Mouse (Mus musculus): ENCODE results near the gene Snrpf. TPM values are rescaled to one million over a fixed set of nuclear protein-coding genes. Genes with fewer than 3 reads are reported as not detected.
A peak's percentile ranks its signal among the peaks of the same experiment; 100 is the strongest.

Gene Snrpf
- polyA plus RNA-seq (2012; rRNA removed) = 54.3 and 64.8 TPM in 2 replicates

DNA sequence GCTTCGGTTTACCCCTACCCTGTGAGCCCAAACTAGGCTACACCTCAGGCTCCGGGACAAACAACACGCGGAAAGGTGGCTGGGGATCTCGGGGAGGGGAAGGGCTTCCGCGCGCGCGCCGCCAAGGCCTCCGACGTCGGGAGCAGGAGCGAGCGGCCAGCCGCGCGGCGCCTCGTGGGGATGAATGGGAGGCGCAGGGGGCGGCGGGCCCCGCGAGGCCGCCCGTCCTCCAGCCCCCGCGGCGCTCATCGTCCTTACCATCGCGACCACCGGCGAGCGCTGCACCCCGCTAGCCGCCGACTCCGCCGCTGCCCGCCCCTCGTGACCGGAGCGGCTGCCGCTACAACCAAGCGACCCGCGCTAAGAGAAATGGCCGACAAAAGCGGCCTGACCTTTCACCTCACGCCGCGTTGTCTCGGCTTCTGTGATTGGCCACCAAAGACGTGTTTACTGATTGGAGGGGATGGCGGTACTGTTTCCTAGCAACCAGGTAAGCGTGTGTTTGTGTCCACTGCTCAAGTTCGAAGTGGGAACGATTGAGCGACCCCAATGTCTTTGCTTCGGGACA lies at the start of gene Snrpf:
Gene Snrpf (minus strand): TSS at position 426 of the 568 bp plus-strand sequence.
- peak; percentile 83 for DNase-seq (ENCODE audit: low spot score)

DNA sequence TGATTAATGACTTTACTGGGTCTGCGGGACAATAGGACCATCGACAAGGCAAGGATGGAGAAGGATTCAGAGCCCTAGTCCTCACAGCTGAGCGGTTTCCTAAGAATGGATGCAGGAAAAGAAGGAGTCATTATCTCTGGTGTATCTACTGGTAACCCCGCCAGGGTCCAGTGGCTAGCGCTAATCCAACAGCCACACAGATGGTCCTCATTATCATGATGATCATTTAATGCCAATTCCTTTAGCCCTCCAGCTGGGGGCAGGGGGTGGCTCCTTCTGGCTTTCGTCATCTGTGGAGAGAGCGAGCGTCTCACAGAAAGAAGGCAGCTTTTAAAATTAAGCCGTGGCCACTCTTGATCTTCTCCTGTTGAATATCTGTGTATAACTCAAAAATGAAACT lies 46.4 kb upstream of the Snrpf start:
- DNase-seq (ENCODE audit: low spot score) = no peak

DNA sequence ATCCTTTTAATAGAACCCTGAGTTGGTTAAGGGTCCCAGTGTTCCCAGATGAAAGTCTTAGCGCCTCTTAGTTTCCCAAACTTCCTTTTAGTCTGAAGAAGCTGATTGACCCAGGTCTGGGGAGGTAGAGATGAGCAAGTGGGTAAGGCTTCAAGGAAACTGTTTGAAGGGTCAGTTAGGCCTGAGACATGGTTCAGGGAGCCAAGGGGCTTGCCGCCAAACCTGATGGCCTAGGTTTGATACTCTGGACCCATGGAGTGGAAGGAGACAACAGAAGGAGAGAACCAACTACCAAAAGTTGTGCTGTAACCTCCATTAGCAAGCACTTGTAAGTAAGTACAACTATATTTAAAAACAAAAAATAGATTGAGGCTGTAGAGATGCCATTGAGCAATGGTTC lies 44.5 kb upstream of the Snrpf start:
- no peak for DNase-seq (ENCODE audit: low spot score)

GRCm38 (mm10) chr10:93633563-93633962 lies 44.1 kb upstream of the Snrpf start:
- no peak for DNase-seq (ENCODE audit: low spot score)

- no peak for DNase-seq (ENCODE audit: low spot score)
These were observed 42.6 kb upstream of the Snrpf start for GRCm38 (mm10) chr10:93632086-93632485.

- no peak for DNase-seq (ENCODE audit: low spot score)
These were observed 40.8 kb upstream of the Snrpf start for GRCm38 (mm10) chr10:93630310-93630709.

- no peak for DNase-seq (ENCODE audit: low spot score)
These were observed 34.6 kb upstream of the Snrpf start for GRCm38 (mm10) chr10:93624151-93624550.

DNA sequence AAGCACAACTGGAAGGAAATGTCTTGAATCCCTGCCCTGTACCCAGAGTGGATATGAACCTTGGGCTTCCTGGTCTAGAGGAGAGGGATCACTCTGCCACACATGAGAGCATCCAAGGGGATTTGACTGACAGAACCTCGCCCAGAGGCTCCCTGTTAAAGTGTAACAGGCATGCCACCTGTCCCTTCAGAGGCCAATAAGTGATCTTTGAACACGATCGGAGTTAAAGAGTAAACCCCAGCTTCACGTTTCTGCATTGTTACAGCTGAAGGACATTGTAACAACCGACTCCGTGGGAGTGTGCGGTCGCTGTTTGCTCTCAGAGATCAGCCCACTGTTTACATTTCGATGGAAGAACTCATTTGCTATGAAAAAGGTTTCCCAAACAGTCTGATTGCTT lies 34.2 kb upstream of the Snrpf start:
- no peak for DNase-seq (ENCODE audit: low spot score)

DNA sequence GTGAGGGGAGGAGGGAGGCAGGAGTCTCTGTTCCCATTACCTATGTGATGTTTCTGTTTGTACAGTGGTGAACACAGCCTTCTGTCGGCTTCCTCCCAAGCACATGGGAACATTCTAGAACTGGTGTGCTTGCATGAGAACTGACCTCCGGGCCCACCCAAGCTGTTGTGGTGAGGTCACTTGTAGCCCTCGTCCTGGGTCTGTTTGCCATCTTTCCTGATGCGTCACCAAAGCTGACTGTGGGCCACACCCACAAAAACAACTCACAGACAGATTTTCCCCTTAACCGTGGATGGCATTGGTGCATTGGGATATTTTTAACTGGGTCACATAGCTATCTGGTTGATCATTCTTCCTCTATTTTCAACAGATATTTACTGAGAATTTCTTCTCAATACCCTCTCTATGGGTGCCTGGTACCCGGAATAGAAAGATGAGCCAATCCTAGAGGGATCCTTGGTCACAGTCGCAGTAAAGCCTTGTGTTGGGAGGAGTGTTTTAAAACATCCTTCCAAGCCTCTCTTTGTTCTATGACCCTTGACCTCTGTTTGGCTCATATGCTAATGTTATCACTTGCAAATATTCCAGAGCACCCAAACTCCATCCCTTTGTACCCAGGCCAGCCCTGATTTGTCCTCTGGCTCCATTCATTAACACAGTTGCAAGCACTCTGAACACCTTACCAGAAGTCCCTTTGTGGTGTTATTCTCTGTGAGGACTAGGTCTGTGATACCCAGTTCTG lies 31.1 kb upstream of the Snrpf start:
- DNase-seq (ENCODE audit: low spot score) = no peak

GRCm38 (mm10) chr10:93614850-93615249 lies 25.3 kb upstream of the Snrpf start:
- DNase-seq (ENCODE audit: low spot score) = no peak

DNA sequence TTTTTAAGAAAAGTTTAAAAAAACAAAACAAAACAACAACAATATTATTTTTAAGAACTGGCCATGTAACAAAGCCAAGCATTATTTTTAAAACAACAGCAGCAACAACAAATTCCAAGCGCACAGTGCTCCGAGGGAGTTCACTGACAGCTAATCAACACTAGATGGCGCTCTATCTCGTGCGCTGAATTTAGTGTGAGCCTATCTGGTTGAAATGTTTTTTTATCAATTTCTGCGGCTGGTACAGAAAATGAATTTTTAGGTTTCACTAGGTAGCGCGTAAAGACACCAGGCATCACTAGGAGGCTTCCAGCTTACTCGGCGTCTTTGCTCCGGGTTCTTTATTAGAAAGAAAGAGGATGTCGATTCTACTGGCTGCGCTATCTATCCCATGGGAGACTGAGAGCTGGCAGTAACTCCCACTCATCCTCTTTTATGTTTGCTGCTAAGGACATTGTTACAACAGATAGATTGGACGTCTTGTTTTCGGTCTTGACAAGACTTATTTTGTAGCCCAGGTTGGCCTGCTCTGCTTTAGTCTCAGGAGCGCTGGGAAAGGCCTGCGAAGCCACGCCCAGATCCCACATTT lies 22.0 kb upstream of the Snrpf start:
- DNase-seq (ENCODE audit: low spot score) = no peak

GRCm38 (mm10) chr10:93610896-93611295 lies 21.4 kb upstream of the Snrpf start:
- DNase-seq (ENCODE audit: low spot score) = no peak

- DNase-seq (ENCODE audit: low spot score) = no peak
These were observed 19.7 kb upstream of the Snrpf start for GRCm38 (mm10) chr10:93609236-93609635.

DNA sequence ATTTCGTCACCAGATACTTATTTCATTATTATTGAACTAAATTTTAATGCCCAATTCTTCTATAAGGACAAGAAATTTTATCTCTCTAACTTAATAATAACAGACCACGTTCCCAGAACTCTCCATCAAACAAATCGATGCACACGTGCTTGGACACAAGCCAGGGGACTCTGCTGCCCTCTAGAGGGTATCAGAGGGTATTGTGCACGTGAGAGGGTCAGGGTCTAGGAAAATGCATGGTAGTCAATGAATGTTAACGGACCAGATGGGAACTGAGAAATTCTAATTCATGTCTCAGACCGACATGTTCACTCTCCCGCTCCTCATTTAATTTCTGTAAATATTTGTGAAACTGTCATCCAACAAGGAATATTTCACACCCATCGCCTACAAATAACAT lies 18.5 kb upstream of the Snrpf start:
- no peak for DNase-seq (ENCODE audit: low spot score)

GRCm38 (mm10) chr10:93606326-93606725 lies 16.8 kb upstream of the Snrpf start:
- DNase-seq (ENCODE audit: low spot score) = no peak

- DNase-seq (ENCODE audit: low spot score) = no peak
These were observed 13.8 kb upstream of the Snrpf start for GRCm38 (mm10) chr10:93603256-93603655.

DNA sequence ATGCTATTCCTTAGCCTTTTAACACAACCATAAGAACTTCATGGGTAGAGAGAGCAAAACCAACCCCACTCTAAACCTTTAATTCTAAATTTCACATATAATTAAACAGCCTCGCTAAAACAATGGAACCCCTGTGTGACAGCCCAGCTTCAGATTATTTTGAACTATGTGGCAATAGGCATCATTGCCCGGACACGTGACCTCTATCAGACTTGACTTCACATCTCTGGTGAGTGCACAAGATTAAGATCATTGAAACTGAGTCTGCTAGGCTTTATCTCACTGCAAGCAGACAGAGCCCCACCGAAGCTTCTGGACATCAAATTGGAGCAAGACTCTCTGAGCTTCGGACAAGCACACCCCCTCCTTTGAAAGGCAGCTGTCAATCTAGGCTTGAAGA lies 12.8 kb upstream of the Snrpf start:
- no peak for DNase-seq (ENCODE audit: low spot score)

- DNase-seq (ENCODE audit: low spot score) = no peak
These were observed 7.1 kb upstream of the Snrpf start for GRCm38 (mm10) chr10:93596641-93597040.

DNA sequence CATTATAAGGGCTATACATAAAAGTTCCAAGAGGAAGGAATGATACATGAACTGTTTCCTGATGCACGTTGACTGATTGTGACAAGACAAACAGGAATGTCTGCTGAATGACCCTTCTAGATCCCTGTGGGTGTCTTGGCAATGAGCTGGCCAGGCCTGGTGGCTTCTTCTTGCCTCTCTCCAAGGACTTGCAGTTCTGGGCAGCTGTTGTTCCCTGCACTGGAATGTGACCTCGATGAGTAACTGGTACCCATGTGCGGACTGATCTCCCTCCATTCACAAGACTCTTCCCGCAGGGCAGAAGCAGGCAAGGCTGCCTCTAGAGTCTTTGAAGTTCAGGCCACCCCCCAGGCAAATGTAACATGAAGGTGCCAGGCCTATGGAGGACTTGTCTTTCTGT lies 6.3 kb upstream of the Snrpf start:
- DNase-seq (ENCODE audit: low spot score) = no peak

DNA sequence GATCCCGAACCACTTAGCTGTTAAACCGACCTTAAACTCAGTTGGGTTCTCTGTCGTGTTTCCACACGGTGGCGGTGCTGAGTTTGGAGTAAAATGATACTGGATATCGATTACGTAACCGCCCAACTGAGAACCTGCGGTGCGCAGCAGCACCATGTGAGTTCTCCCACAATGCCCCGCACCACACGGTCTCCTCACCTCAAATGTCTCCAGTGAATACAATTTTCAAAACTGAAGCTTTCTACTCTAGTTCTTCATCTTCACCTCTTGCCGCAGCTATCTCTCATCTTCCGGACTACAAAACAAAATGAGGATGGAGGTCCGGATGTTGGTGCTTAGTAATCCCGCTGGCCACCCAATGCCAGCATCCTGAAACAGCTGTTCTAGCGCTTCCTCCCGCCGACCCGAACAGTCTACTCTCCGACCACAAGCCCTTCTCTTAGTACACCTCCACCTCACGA lies 4.5 kb upstream of the Snrpf start:
- peak; percentile 46 for DNase-seq (ENCODE audit: low spot score)

- DNase-seq (ENCODE audit: low spot score) = no peak
These were observed 3.0 kb upstream of the Snrpf start for GRCm38 (mm10) chr10:93592456-93592855.

DNA sequence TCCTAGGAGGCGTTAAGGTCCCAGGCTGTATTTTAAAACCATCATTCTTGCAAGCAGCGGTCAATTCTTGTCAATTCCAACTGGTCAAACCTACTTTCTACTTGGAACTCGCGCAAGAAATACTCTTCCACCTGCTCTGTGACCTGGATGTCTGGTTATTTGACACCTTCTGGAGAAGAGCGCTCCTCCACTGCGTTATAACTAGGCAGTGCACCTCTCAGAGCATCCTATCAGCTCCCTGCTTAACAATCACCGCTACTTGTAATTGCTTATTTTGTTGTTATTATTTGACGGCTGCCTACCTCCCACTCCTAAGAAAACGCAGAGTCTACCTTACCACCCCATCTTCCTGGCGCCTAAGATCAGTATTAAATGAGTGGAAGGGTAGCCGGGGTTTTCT lies 710 bp downstream of the Snrpf start:
- DNase-seq (ENCODE audit: low spot score) = no peak

- DNase-seq (ENCODE audit: low spot score) = peak; percentile 38
These were observed 12.1 kb downstream of the Snrpf start for GRCm38 (mm10) chr10:93577271-93577886.

Data from urinary bladder, adult 2 months (tissue).